Mouse (Mus musculus) bone marrow macrophage, adult 2 months (primary cell): ENCODE results near the gene Zfp568.

ENCODE experiments used
- CTCF ChIP-seq: IDR thresholded peaks from 2 replicates; pipeline ENCODE4 v1.5.1; 2012; ENCODE audit warnings: low read depth, mild to moderate bottlenecking, low read length, moderate library complexity
- POLR2A ChIP-seq: IDR thresholded peaks from 2 replicates; pipeline ENCODE4 v1.6.1; 2012; ENCODE audit warnings: mild to moderate bottlenecking, low read depth, low read length, borderline replicate concordance

- TF ChIP-seq CTCF (no peak), POLR2A (no peak)
Observed at GRCm38 (mm10) chr7:29941027-29941426, 42.7 kb upstream of the Zfp568 start.
